Mouse (Mus musculus): ENCODE data around the gene Gpr4. TPM values are rescaled to one million over a fixed set of nuclear protein-coding genes. Genes with fewer than 3 reads are reported as not detected.

The Gpr4 gene
- total and polyA plus RNA-seq, 3 experiments, result 0.04 to 0.31 TPM; not detected in 1

- no peak for DNase-seq (ENCODE audit: extremely low read depth)
- TF ChIP-seq RAD21 (IDR thresholded peaks at IDR 0.05; ENCODE audit: low read depth, low read length) (no peak), JUN (IDR thresholded peaks at IDR 0.05; ENCODE audit: insufficient read depth, low read depth, low read length) (no peak), SIN3A (IDR thresholded peaks at IDR 0.05; ENCODE audit: low read length) (no peak), POLR2A (IDR thresholded peaks at IDR 0.05; ENCODE audit: low read depth, low read length) (no peak), IRF4 (IDR thresholded peaks at IDR 0.05; ENCODE audit: low read depth, low read length) (no peak), NELFE (IDR thresholded peaks at IDR 0.05; ENCODE audit: low read depth, low read length) (no peak), BHLHE40 (IDR thresholded peaks at IDR 0.05; ENCODE audit: low read depth, low read length) (no peak), MYC (IDR thresholded peaks at IDR 0.05; ENCODE audit: low read depth, low read length) (no peak), EP300 (IDR thresholded peaks at IDR 0.05; ENCODE audit: low read length) (no peak), NRF1 (IDR thresholded peaks at IDR 0.05; ENCODE audit: low read depth, low read length) (no peak), ZC3H11A (IDR thresholded peaks at IDR 0.05; ENCODE audit: low read depth, low read length) (no peak), GABPA (IDR thresholded peaks at IDR 0.05; ENCODE audit: insufficient replicate concordance, low read depth, low read length) (no peak), SMC3 (IDR thresholded peaks at IDR 0.05; ENCODE audit: low read depth, low read length) (no peak), CHD1 (IDR thresholded peaks at IDR 0.05; ENCODE audit: low read depth, low read length) (no peak), MEF2A (IDR thresholded peaks at IDR 0.05; ENCODE audit: borderline replicate concordance, low read depth, low read length) (no peak), HCFC1 (IDR thresholded peaks at IDR 0.05; ENCODE audit: low read depth, low read length) (no peak), KAT2A (IDR thresholded peaks at IDR 0.05; ENCODE audit: insufficient replicate concordance, low read length) (no peak)
- Histone ChIP-seq H3K79me2 (replicated peaks; ENCODE audit: control insufficient read depth, extremely low read depth, insufficient read depth, poor library complexity, severe bottlenecking) (no peaks in the 10 kb centered on the region), H3K4me1 (ENCODE audit: control insufficient read depth in 1 of 2, insufficient read depth in 2 of 2) (peaks cover 9 to 43% of the 10 kb centered on the region in 2 experiments), H3K4me2 (ENCODE audit: insufficient read depth, low read depth, poor library complexity, severe bottlenecking) (no peak within 1 kb of the TSS), H3K9ac (ENCODE audit: insufficient read depth, low read depth) (no peak within 1 kb of the TSS), H3K9me3 (replicated peaks; ENCODE audit: low read length) (no peaks in the 10 kb centered on the region), H3K27me3 (replicated peaks) (peaks cover 39% of the 10 kb centered on the region), H3K27ac (ENCODE audit: insufficient read depth, low read depth) (no peak within 1 kb of the TSS), H3K36me3 (replicated peaks in 1 of 2; ENCODE audit: control insufficient read depth in 1 of 2, insufficient read depth in 1 of 2, low read length in 1 of 2) (no peaks in the 10 kb centered on the region), H3K4me3 (replicated peaks in 1 of 3; ENCODE audit: low read depth in 2 of 3, low read length in 2 of 3, poor library complexity in 1 of 3) (no peak within 1 kb of the TSS)
- dilution Hi-C loops (cut with MboI; ENCODE audit: extremely low pct_ligation_motif_present, extremely low pct_unique_long_range_greater_than_20kb, low sequenced_read_pairs) (no loop called here), in situ Hi-C loops (cut with MboI; ENCODE audit: low pct_ligation_motif_present, low pct_unique_long_range_greater_than_20kb, low sequenced_read_pairs) (no loop called here)
Observed at GRCm38 (mm10) chr7:19175708-19176515, 36.4 kb upstream of the Gpr4 start, which contains the start of gene Eml2. Gene Eml2, plus strand, starts transcription at chr7:19176421.

- Histone ChIP-seq H3K9me3 (replicated peaks; ENCODE audit: low read length) (no peaks in the 10 kb centered on the region), H3K9ac (ENCODE audit: insufficient read depth, low read depth) (no peak overlapping the region), H3K79me2 (replicated peaks; ENCODE audit: control insufficient read depth, extremely low read depth, insufficient read depth, poor library complexity, severe bottlenecking) (no peaks in the 10 kb centered on the region), H3K4me1 (ENCODE audit: control insufficient read depth in 1 of 2, insufficient read depth in 2 of 2) (peaks cover 9 to 41% of the 10 kb centered on the region in 2 experiments), H3K27me3 (replicated peaks) (peaks cover 39% of the 10 kb centered on the region), H3K36me3 (replicated peaks in 1 of 2; ENCODE audit: control insufficient read depth in 1 of 2, insufficient read depth in 1 of 2, low read length in 1 of 2) (no peaks in the 10 kb centered on the region), H3K4me3 (replicated peaks in 1 of 3; ENCODE audit: low read depth in 2 of 3, low read length in 2 of 3, poor library complexity in 1 of 3) (no peak overlapping the region), H3K27ac (ENCODE audit: insufficient read depth, low read depth) (no peak overlapping the region), H3K4me2 (ENCODE audit: insufficient read depth, low read depth, poor library complexity, severe bottlenecking) (no peak overlapping the region)
- dilution Hi-C loops (cut with MboI; ENCODE audit: extremely low pct_ligation_motif_present, extremely low pct_unique_long_range_greater_than_20kb, low sequenced_read_pairs), result no loop called here
- TF ChIP-seq ZNF384 (IDR thresholded peaks at IDR 0.05; ENCODE audit: low read depth, low read length) (no peak), SMC3 (IDR thresholded peaks at IDR 0.05; ENCODE audit: low read depth, low read length) (no peak), JUND (conservative IDR thresholded peaks at IDR 0.05; ENCODE audit: low read depth, low read length) (no peak), ZC3H11A (IDR thresholded peaks at IDR 0.05; ENCODE audit: low read depth, low read length) (no peak), CHD2 (IDR thresholded peaks at IDR 0.05; ENCODE audit: low read length) (no peak), HCFC1 (IDR thresholded peaks at IDR 0.05; ENCODE audit: low read depth, low read length) (no peak), ZMIZ1 (IDR thresholded peaks at IDR 0.05; ENCODE audit: low read depth, low read length) (no peak), PAX5 (IDR thresholded peaks at IDR 0.05; ENCODE audit: low read length) (no peak), GABPA (IDR thresholded peaks at IDR 0.05; ENCODE audit: insufficient replicate concordance, low read depth, low read length) (no peak), IRF4 (IDR thresholded peaks at IDR 0.05; ENCODE audit: low read depth, low read length) (no peak), MAZ (IDR thresholded peaks at IDR 0.05; ENCODE audit: low read depth, low read length) (no peak), RAD21 (IDR thresholded peaks at IDR 0.05; ENCODE audit: low read depth, low read length) (no peak), TCF12 (IDR thresholded peaks at IDR 0.05; ENCODE audit: low read depth, low read length) (no peak), MAX (IDR thresholded peaks at IDR 0.05; ENCODE audit: low read length) (no peak), USF2 (conservative IDR thresholded peaks at IDR 0.05; ENCODE audit: low read depth, low read length) (no peak), MEF2A (IDR thresholded peaks at IDR 0.05; ENCODE audit: borderline replicate concordance, low read depth, low read length) (no peak), ETS1 (conservative IDR thresholded peaks at IDR 0.05; ENCODE audit: low read depth, low read length) (no peak), MAFK (IDR thresholded peaks at IDR 0.05; ENCODE audit: insufficient replicate concordance, low read length) (no peak), NELFE (IDR thresholded peaks at IDR 0.05; ENCODE audit: low read depth, low read length) (no peak)
- no peak for DNase-seq (ENCODE audit: extremely low read depth)
- in situ Hi-C loops (cut with MboI; ENCODE audit: low pct_ligation_motif_present, low pct_unique_long_range_greater_than_20kb, low sequenced_read_pairs), result no loop called here
Observed at GRCm38 (mm10) chr7:19176516-19176947, 35.8 kb upstream of the Gpr4 start.

Data from CH12.LX (cell line).